Mouse (Mus musculus): ENCODE results near the gene Rsrp1. TPM values are rescaled to one million over a fixed set of nuclear protein-coding genes. Genes with fewer than 3 reads are reported as not detected.
A peak's percentile ranks its signal among the peaks of the same experiment; 100 is the strongest.

The Rsrp1 gene
- polyA plus RNA-seq, 1 experiment from 2014 or later: 349 TPM

DNA sequence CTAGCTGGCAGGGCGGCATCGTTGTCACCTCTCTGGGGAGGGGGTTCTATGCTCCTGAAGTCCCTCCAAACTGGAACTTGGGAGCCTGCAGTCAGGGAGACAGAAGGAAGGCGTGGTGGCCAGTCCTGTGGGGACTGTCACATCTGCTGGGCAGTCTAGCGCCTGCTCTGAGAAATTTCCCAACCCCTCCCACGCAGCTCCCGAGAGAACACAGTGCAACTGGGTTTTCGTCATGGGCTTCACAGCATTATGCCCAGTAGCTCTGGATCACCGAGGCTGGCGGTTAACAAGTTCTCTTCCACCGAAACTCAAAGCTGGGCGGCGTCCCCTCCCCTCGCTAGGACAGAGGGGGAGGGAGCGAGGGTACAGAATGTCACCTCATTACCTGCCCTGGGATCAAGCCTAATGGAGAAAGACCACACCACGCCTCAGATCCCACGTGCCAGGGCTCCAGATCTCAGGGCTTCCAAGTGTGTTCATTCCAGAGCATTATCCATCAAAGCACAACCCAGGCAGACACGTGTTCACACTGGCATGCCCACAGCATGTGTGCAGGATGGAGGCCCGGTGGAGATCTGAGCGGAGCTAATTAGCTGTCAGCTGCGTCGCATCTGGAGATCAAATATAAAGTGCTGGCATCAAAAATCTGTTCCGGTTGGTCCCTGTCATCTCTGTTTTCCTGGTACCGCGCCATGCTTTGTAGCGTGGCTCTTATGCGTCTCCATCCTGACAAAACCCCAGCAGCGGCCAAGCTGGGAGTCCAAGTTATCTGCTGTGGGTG, 20.6 kb downstream of the Rsrp1 start:
- Histone ChIP-seq H3K4me2 (ENCODE audit: low read depth) (no peak overlapping the region), H3K27me3 (ENCODE audit: control insufficient read depth, insufficient read depth, low read length) (0 out of 2 replicates have a peak, but pooled peaks cover 5% of the 10 kb centered on the region), H3K36me3 (ENCODE audit: control insufficient read depth, insufficient read depth, low read length) (no peaks in the 10 kb centered on the region), H3K27ac (ENCODE audit: low read depth, low read length) (no peak overlapping the region), H3K9me3 (ENCODE audit: control insufficient read depth, low read length) (no peaks in the 10 kb centered on the region), H3K9ac (ENCODE audit: low read length) (no peak overlapping the region; the same call in 1 of the 2 replicates), H3K4me3 (ENCODE audit: low read depth, low read length) (no peak overlapping the region), H3K4me1 (ENCODE audit: control insufficient read depth, insufficient read depth, low read length) (no peaks in the 10 kb centered on the region)
- no peak for DNase-seq (ENCODE audit: low spot score)
- ATAC-seq (ENCODE audit: insufficient read depth, low FRiP score, low TSS enrichment): no peak
- WGBS: 56% methylated on average over 26 of the region's 27 CpGs

DNA sequence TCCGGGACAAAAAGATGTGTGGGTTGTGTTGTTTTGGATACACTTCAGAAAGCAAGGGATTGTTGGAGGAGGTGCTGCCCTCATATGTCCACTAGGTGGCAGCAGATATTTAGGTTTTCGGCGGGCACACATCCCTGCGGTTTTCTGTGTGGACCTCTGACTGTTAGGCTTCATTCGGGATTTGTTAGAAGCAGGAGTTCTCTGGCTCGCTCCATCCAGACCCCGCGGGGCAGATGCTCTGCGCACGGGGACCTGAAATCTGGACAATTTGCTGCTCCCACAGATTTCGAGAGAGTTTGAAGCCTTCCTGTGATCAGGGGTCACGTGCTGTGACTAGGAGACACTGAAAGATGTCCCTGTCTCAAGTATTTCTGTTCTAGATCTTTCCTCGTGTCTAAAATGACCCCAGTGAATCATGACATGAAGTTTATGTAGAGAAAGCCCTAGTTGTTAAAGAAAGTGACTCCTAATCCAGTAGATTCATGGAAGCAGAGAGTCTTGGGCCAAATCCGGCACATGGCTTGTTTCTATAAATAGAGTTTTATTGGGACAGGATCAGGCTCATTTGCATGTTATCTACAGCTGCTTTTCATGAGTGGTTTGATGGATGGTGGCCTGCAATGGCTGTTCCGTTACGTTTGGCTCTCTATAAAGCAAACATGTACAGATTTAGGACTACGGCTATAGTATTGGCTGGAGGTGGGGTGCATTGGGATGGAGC, 22.8 kb downstream of the Rsrp1 start:
- no peak overlapping the region for H3K4me3 ChIP-seq (ENCODE audit: low read depth, low read length)
- no peak overlapping the region for H3K4me2 ChIP-seq (ENCODE audit: low read depth)
- H3K9ac ChIP-seq (ENCODE audit: low read length): no peak overlapping the region
- DNase-seq (ENCODE audit: low spot score) (peak; percentile 76), ATAC-seq (ENCODE audit: insufficient read depth, low FRiP score, low TSS enrichment) (peak; percentile 45; the same call in 1 of the 2 replicates)
- no peaks in the 10 kb centered on the region for H3K4me1 ChIP-seq (ENCODE audit: control insufficient read depth, insufficient read depth, low read length)
- no peaks in the 10 kb centered on the region for H3K36me3 ChIP-seq (ENCODE audit: control insufficient read depth, insufficient read depth, low read length)
- no peaks in the 10 kb centered on the region for H3K9me3 ChIP-seq (ENCODE audit: control insufficient read depth, low read length)
- H3K27ac ChIP-seq (ENCODE audit: low read depth, low read length): no peak overlapping the region
- H3K27me3 ChIP-seq (ENCODE audit: control insufficient read depth, insufficient read depth, low read length): 0 out of 2 replicates have a peak, but pooled peaks cover 5% of the 10 kb centered on the region
- WGBS: 18% methylated on average over 17 of the region's 17 CpGs

DNA sequence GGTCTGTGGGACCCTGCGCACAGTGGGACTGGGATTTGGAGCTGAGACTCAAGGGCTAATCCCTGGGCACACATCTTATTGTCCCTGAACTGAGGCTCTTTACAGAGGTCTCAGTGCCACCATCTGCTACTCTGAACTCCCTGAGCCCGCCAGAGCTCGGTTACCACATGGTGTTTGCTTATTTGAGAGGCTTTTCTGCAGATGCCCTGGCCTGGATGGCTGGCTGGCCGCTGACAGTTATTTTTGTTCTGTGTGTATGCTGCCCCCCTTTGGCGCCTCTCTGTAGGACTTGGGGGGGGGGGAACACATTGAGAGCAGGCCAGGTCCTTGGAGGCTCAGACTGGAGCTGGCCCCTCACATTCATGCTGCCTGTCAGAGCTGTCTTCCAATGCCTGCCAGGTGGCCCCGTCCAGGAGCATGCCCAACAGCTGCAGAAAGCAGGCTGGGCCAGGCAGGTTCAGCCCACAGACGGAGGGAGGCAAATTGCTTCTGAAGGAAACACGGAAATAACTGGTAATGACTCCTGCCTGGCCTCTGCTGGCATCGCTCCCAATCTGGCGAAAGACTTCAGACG, 27.2 kb downstream of the Rsrp1 start:
- H3K4me2 ChIP-seq (ENCODE audit: low read depth): no peak overlapping the region
- H3K9ac ChIP-seq (ENCODE audit: low read length): no peak overlapping the region
- H3K27me3 ChIP-seq (ENCODE audit: control insufficient read depth, insufficient read depth, low read length): no peaks in the 10 kb centered on the region
- no peak overlapping the region for H3K27ac ChIP-seq (ENCODE audit: low read depth, low read length)
- ATAC-seq (ENCODE audit: insufficient read depth, low FRiP score, low TSS enrichment) (no peak), DNase-seq (ENCODE audit: low spot score) (peak; percentile 56)
- H3K4me1 ChIP-seq (ENCODE audit: control insufficient read depth, insufficient read depth, low read length): no peaks in the 10 kb centered on the region
- no peaks in the 10 kb centered on the region for H3K36me3 ChIP-seq (ENCODE audit: control insufficient read depth, insufficient read depth, low read length)
- H3K4me3 ChIP-seq (ENCODE audit: low read depth, low read length): no peak overlapping the region
- H3K9me3 ChIP-seq (ENCODE audit: control insufficient read depth, low read length): no peaks in the 10 kb centered on the region
- WGBS: 33% methylated on average over 11 of the region's 11 CpGs

DNA sequence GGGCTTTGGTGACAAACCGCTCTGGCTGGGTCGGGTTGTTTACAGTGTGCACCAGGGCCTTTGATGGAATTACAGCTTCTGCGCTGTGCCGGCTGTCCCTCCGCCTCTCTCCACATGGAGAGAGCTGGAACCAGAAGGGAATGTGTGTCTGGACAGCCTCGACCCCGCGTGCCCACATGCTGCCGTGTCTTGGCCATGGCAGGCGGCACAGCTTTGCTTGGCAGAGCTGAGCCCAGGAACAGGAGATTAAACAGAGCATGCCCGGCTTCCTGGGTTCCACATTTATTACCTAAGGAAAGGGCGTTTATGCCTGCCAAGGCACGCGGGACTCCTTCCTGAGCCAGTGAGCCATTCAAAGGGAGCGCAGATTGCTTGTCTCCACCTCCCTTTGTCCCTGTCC, 31.1 kb downstream of the Rsrp1 start:
- 17% methylated on average over 15 of the region's 15 CpGs for WGBS
- Histone ChIP-seq H3K4me3 (ENCODE audit: low read depth, low read length) (no peak overlapping the region), H3K4me1 (ENCODE audit: control insufficient read depth, insufficient read depth, low read length) (no peaks in the 10 kb centered on the region), H3K36me3 (ENCODE audit: control insufficient read depth, insufficient read depth, low read length) (no peaks in the 10 kb centered on the region), H3K9me3 (ENCODE audit: control insufficient read depth, low read length) (no peaks in the 10 kb centered on the region), H3K4me2 (ENCODE audit: low read depth) (no peak overlapping the region), H3K9ac (ENCODE audit: low read length) (peak overlapping the region; percentile 6; the same call in 1 of the 2 replicates), H3K27ac (ENCODE audit: low read depth, low read length) (no peak overlapping the region), H3K27me3 (ENCODE audit: control insufficient read depth, insufficient read depth, low read length) (no peaks in the 10 kb centered on the region)
- no peak for ATAC-seq (ENCODE audit: insufficient read depth, low FRiP score, low TSS enrichment)
- DNase-seq (ENCODE audit: low spot score): no peak

DNA sequence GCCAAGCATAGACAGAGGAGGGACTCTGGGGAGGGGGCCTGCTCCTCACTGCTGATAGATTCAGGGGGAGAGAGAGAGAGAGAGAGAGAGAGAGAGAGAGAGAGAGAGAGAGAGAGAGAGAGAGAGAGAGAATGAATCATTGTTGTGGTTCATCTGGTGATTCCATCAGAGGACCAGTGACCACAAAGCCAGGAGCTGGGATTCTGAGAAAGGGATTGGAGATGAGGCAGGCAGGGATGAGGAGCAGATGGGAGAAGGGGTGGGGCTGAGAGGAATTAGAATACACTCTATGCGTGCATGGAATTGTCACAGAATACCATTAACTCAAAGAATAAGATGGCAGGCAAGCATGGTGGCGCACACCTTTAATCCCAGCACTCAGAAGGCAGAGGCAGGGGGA, 31.8 kb downstream of the Rsrp1 start:
- DNase-seq (ENCODE audit: low spot score) (no peak), ATAC-seq (ENCODE audit: insufficient read depth, low FRiP score, low TSS enrichment) (no peak)
- Histone ChIP-seq H3K27me3 (ENCODE audit: control insufficient read depth, insufficient read depth, low read length) (no peaks in the 10 kb centered on the region), H3K27ac (ENCODE audit: low read depth, low read length) (no peak overlapping the region), H3K9me3 (ENCODE audit: control insufficient read depth, low read length) (no peaks in the 10 kb centered on the region), H3K4me2 (ENCODE audit: low read depth) (no peak overlapping the region), H3K36me3 (ENCODE audit: control insufficient read depth, insufficient read depth, low read length) (no peaks in the 10 kb centered on the region), H3K4me1 (ENCODE audit: control insufficient read depth, insufficient read depth, low read length) (no peaks in the 10 kb centered on the region), H3K4me3 (ENCODE audit: low read depth, low read length) (no peak overlapping the region), H3K9ac (ENCODE audit: low read length) (no peak overlapping the region)
- 88% methylated on average over 2 of the region's 2 CpGs for WGBS

DNA sequence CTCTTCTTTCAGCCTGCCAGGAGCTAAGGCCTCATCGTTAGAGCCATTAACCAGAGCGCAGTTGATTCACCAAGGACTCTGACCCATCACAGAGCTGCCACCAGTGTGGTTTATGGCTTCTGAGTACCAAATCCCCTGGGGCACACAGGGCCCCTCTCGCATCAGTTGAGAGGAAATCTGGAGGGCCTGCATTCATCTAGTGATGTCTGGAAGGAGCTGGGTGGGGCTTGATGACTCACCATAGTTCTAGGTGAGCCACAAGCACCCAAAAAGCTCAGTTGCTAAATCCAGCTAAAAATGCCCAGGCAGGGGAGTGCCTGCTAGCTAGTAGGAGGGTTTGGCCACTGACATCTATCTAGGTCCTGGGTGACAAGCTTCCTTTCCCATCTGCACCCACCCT, 32.5 kb downstream of the Rsrp1 start:
- H3K9ac ChIP-seq (ENCODE audit: low read length): no peak overlapping the region
- ATAC-seq (ENCODE audit: insufficient read depth, low FRiP score, low TSS enrichment) (no peak), DNase-seq (ENCODE audit: low spot score) (no peak)
- no peak overlapping the region for H3K4me2 ChIP-seq (ENCODE audit: low read depth)
- H3K27ac ChIP-seq (ENCODE audit: low read depth, low read length): no peak overlapping the region
- no peaks in the 10 kb centered on the region for H3K9me3 ChIP-seq (ENCODE audit: control insufficient read depth, low read length)
- H3K36me3 ChIP-seq (ENCODE audit: control insufficient read depth, insufficient read depth, low read length): no peaks in the 10 kb centered on the region
- WGBS: 56% methylated on average over 3 of the region's 3 CpGs
- H3K27me3 ChIP-seq (ENCODE audit: control insufficient read depth, insufficient read depth, low read length): no peaks in the 10 kb centered on the region
- no peak overlapping the region for H3K4me3 ChIP-seq (ENCODE audit: low read depth, low read length)
- H3K4me1 ChIP-seq (ENCODE audit: control insufficient read depth, insufficient read depth, low read length): no peaks in the 10 kb centered on the region

DNA sequence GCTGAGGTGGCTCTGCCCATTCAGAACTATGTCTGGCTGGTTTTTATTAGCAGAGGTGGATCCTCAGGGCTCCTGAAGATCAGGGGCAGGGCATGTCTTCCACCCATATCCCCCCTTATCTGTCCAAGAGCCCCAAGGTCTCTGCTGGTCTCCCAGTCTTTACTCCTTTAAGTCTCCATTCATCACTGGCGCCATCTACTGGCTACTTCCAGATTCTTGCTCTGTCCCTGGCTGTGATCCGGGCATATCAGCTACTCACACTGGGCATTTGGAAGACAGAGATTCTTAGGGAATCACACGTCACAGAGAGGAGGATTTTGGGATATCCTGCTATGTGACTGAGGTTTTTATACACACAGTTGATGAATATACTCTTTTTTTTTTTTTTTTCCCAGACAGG, 32.9 kb downstream of the Rsrp1 start:
- 28% methylated on average over 3 of the region's 3 CpGs for WGBS
- H3K4me1 ChIP-seq (ENCODE audit: control insufficient read depth, insufficient read depth, low read length): no peaks in the 10 kb centered on the region

DNA sequence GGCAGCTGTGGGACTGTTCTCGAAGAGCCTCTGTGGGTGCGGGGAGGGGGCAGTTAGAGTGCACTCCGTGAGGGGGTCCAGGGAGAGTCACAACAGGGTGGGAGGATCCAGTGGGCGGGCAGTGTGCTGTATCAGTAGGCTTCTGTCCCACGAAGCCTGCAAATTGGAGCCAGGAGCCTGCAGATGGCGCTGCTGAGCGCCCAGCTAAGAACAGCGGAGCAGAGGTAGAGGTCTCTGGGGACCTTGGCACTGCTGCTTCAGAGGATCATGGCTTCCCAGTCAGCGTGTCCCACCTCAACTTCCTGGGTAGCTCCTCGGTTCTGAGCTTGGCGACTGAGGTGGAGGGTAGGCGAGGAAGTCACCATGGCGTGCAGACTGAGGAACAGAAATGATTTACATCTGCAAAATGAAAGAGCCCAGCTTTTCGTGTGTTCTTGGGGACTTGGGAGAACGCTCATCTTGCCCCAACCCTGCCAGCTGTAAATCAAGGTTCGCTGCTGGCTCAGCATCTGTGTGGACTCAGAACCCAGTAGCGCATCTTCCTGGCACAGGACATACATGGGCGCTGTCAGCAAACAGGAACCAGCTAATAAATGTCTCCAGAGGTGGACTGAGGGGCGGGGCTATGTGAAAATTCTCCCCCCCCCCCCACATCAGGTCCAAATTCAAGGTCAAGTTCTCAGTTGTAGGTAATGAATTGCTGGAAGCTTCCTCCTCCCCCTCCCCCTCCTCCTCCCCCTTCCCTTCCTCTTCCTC, 39.8 kb downstream of the Rsrp1 start:
- ATAC-seq (ENCODE audit: insufficient read depth, low FRiP score, low TSS enrichment): no peak
- Histone ChIP-seq H3K9ac (ENCODE audit: low read length) (no peak overlapping the region), H3K4me1 (ENCODE audit: control insufficient read depth, insufficient read depth, low read length) (no peaks in the 10 kb centered on the region), H3K27ac (ENCODE audit: low read depth, low read length) (no peak overlapping the region), H3K4me3 (ENCODE audit: low read depth, low read length) (no peak overlapping the region), H3K27me3 (ENCODE audit: control insufficient read depth, insufficient read depth, low read length) (no peaks in the 10 kb centered on the region), H3K9me3 (ENCODE audit: control insufficient read depth, low read length) (no peaks in the 10 kb centered on the region), H3K36me3 (ENCODE audit: control insufficient read depth, insufficient read depth, low read length) (no peaks in the 10 kb centered on the region), H3K4me2 (ENCODE audit: low read depth) (no peak overlapping the region)
- DNase-seq (ENCODE audit: low spot score): peak; percentile 72
- WGBS: 32% methylated on average over 19 of the region's 19 CpGs

More for the DNA sequence above, 32.9 kb downstream of the Rsrp1 start:
- H3K27me3 ChIP-seq (ENCODE audit: control insufficient read depth, insufficient read depth, low read length): no peaks in the 10 kb centered on the region
- no peak overlapping the region for H3K9ac ChIP-seq (ENCODE audit: low read length)
- no peaks in the 10 kb centered on the region for H3K9me3 ChIP-seq (ENCODE audit: control insufficient read depth, low read length)
- no peak overlapping the region for H3K4me2 ChIP-seq (ENCODE audit: low read depth)
- no peaks in the 10 kb centered on the region for H3K36me3 ChIP-seq (ENCODE audit: control insufficient read depth, insufficient read depth, low read length)
- DNase-seq (ENCODE audit: low spot score): peak; percentile 64
- no peak for ATAC-seq (ENCODE audit: insufficient read depth, low FRiP score, low TSS enrichment)
- H3K27ac ChIP-seq (ENCODE audit: low read depth, low read length): no peak overlapping the region
- H3K4me3 ChIP-seq (ENCODE audit: low read depth, low read length): no peak overlapping the region
